Mouse (Mus musculus): ENCODE results near the gene Grn.

Grn gene

GRCm38 (mm10) chr11:102428981-102429540, 1.1 kb upstream of the Grn start:
- no peak for DNase-seq

- DNase-seq, result no peak
Measured at GRCm38 (mm10) chr11:102429551-102429950, 564 bp upstream of the Grn start.

DNA sequence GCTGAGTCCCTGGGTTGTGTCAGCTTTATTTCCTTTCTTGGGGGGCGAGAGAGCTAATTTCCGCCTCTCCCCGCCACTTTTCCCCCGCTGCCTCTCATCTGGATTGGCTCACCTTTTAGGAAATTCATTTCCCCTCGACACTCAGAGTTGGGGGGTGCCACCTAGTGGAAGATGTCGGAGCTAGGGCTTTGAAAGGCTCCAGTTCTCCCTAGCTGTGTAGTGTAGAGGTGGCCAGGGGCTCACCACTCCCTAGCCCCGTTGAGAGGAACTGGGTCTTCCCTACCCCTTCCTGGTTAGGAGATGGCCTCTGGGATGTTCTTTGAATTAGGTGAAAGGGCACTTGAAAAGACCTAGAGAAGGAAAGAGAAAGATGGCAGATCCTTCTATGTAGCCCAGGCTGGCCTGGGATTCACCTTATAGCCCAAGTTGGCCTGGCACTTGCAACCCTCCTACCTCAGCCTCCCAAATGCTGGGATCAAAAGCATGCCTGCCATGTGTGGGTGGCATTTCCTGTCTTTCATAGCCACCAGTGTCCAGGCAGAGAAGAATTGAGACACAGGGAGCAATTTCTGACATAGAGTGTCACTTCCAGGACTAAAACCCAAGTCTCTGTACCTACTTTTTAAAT, 1.0 kb downstream of the Grn start:
- DNase-seq, result peak; percentile 91

DNA sequence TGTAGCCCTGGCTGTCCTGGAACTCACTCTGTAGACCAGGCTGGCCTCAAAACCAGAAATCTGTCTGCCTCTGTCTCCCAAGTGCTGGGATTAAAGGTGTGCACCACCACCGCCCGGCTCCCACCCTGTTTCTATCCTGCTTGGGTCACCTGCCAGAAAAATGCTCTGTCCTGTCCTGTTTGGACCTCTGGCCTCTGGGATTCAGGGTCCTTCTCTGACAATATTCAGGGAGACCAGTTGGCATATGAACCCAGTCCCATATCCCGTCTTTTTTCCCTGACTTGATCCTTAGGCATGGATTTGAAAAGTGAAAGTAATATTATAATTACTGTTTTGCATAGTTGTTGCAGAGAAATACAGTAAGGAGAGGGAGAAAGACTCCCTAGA, 1.6 kb downstream of the Grn start:
- DNase-seq, result no peak

- DNase-seq, result no peak
Measured at GRCm38 (mm10) chr11:102432115-102432843, 2.2 kb downstream of the Grn start.

- DNase-seq, result no peak
Measured at GRCm38 (mm10) chr11:102432896-102433295, 2.8 kb downstream of the Grn start.

DNA sequence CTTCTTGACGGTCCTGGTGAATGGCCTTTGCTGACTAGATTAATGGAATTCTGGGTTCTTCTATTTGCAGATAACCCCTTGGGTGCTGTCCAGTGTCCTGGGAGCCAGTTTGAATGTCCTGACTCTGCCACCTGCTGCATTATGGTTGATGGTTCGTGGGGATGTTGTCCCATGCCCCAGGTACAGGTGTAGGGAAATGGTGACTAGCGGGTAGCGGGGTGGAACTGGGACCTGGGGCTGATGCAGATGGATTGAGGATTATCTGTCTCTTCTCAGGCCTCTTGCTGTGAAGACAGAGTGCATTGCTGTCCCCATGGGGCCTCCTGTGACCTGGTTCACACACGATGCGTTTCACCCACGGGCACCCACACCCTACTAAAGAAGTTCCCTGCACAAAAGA, 3.8 kb downstream of the Grn start:
- no peak for DNase-seq

DNA sequence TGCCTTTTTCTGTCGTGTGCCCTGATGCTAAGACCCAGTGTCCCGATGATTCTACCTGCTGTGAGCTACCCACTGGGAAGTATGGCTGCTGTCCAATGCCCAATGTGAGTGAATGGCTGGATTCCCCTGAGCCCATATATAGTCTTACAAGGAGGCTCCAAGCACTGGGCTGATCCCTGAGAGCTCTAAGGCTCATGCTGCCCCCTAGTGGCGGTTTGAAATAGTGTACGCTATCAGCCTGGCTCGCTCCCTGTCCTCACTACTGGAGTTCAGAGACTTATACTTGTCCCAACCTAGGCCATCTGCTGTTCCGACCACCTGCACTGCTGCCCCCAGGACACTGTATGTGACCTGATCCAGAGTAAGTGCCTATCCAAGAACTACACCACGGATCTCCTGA, 4.3 kb downstream of the Grn start:
- DNase-seq, result peak; percentile 93

GRCm38 (mm10) chr11:102434816-102435705, 4.9 kb downstream of the Grn start:
- DNase-seq, result no peak

DNA sequence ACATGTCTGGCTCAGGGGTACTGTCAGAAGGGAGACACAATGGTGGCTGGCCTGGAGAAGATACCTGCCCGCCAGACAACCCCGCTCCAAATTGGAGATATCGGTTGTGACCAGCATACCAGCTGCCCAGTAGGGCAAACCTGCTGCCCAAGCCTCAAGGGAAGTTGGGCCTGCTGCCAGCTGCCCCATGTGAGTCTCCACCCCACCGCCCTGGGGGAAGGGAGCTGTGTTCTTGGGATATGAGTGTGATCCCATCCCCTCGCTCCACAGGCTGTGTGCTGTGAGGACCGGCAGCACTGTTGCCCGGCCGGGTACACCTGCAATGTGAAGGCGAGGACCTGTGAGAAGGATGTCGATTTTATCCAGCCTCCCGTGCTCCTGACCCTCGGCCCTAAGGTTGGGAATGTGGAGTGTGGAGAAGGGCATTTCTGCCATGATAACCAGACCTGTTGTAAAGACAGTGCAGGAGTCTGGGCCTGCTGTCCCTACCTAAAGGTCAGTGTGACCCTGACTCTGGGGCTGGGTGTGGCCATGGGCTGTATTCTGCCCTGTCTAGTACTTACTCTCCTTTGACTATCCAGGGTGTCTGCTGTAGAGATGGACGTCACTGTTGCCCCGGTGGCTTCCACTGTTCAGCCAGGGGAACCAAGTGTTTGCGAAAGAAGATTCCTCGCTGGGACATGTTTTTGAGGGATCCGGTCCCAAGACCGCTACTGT, 5.8 kb downstream of the Grn start:
- DNase-seq, result no peak

GRCm38 (mm10) chr11:102436471-102436790, 6.3 kb downstream of the Grn start:
- no peak for DNase-seq

GRCm38 (mm10) chr11:102437120-102438061, 7.3 kb downstream of the Grn start:
- DNase-seq, result peak; percentile 83

DNA sequence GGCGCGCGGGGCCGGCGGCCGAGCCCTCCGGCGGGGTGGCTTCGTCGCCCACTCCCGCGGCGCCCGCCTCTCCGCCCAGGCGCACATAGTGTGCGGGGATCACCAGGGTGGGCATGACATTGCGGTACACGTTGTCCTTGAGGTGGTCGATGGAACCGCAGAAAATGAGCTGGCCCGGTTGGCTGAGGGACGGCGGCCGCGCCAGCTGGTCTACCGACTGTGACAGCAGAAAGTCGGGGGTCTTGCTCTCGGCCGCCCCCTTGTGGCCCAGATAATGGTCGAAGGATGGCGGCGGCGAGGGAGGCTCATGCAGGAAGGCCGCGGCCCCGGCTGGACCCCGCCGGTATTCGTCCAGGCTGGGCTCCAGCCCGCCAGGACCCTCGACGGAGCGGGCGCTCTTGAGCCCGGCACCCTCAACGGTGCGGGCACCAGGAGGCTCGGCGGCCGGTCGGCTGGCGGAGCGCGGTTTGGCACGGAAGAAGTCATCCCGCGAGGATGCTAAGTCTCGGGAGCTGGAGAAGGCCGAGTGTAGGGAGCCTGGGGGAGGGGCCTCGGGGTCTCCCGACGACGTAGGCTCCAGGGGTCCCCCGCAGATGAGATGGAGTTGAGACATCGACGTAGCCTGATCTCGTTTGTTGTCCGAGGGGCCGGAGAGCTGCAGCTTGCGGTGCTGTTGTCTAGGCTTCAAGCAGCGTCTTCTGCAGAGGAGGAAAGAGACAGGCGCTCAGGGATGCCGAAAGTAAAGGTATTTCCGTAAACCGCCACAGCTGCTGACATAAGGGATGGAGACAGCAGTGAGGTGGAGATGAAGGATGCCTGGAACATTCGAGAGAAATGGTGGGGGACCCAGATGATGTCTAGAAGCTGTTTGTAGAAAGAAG, 8.3 kb downstream of the Grn start:
- peak; percentile 90 for DNase-seq

DNA sequence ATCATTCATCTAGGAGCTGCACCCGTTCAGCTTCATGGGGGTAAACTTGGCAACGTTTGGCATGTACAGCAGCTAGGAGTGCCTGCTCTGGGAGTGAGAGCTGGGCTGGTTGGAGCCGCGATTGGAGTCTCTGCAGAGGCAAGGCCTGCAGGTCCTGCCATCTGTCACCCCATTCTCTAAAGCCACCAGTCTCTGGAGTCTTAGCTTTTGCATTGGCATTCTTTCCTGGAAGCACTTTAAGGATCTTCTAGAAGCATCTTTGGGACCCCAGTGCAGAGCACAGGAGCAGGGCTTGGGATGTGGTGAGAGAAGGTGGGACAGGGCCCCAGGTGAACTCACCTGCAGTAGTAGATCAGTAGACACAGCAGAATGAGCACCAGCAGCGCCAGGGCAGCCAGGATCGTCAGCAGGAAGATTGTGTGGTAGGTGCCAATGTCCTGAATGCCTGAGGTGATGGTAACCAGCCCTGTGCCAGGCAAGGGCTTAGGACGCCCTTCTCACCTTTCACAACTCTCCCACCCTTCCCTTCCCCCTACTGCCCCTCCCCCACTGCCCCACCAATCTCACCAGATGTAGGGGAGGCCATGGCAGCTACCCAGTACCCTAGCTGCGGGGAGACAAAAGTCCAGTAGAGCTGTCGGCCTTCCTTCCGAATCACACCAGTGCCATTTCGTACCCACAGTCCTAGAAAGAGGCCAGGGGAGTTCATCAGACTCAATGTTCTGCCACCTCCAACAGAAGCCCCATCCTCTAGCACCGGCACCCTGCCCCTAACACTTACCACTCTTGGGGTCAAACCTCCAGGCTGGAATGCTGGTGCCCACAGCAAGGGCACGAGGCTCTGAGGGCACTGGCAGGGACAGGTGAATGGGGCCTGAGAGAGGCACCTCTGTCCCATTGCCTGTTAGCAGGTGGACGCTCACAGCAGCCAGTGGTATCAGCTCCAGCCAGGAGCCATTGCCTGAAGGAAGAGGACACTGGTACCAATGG, 9.3 kb downstream of the Grn start:
- no peak for DNase-seq

DNA sequence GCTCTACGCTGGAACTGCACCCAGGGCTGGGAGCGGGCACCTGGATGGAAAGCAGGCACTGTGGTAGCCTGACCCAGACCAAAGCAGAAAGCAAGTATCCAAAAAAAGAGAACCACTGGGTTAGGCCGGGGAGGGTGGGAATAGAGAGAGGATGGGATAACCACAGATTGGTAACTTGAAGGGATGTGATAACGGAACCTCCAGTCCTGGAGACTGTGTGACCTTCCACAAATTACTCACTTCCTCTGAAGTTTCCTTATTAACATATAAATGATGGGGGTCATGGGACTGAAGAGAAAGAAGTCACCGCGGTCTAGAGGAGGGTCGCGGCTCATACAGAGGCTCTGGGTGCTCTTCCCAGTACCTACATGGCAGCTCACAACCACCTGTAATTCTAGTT, 10.1 kb downstream of the Grn start:
- DNase-seq, result no peak

DNA sequence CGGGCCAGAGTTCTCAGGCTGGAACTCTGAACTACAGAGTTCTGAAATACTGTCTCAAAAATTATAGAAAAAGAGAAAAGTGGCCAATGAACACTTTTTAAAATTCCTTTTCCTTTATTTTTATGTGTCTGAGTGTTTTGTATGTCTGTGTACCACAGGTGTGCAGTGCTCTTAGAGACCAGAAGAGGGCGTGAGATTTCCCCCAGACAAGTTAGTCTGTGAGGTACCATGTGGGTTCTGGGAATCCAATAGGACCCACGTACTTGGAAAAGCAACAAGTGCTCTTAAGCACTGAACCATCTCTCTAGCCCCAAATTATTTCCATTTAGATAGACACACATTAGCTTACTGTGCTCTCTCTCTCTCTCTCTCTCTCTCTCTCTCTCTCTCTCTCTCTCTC, 11.3 kb downstream of the Grn start:
- DNase-seq, result no peak

GRCm38 (mm10) chr11:102442089-102442488, 12.0 kb downstream of the Grn start:
- DNase-seq, result no peak

GRCm38 (mm10) chr11:102443740-102444139, 13.6 kb downstream of the Grn start:
- no peak for DNase-seq

- DNase-seq, result no peak
Measured at GRCm38 (mm10) chr11:102444321-102444720, 14.2 kb downstream of the Grn start.

Measured in embryo, embryonic 11 days (tissue).